In the genomic region with DNA sequence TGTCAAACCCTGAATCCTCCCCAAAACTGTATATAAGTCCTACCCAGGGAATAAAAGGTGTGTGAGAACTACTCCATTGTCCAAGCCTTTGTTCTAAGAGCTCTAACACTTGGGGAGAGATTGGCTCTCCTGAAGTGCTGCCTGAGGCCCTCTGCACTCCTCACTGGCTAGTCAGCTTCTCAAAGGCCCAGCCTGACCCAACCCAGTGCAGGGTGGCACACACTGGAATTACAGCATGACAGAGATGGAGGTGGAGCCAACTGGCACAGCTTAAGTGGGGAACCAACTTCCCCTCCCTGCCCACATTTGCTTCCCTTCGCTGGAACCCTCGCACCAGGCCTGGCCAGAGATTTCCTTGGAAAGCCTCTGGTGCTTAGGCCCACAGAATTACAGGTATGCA, we compare ENCODE assay signal across 21 mouse cellular contexts. TPM values are rescaled to one million over a fixed set of nuclear protein-coding genes. Genes with fewer than 3 reads are reported as not detected.
"Had no signal": no experiment of that assay in that cellular context is flagged by ENCODE, and none has a peak within 500 bp of the region (broad histone marks: within the 10 kb centered on the region; RNA-seq: fewer than 3 reads in every experiment).

No protein-coding gene starts in this region.

- DNase-seq: liver, embryonic 13.5 days; liver, postnatal 0 days; lung, embryonic 14.5 days; lung, postnatal 10 days; lung, postnatal 36 days; right cerebral cortex, postnatal 14 days; thymus, adult 2 months; thymus, postnatal 25 days; thymus, postnatal 4 days had no signal

- H3K9ac ChIP-seq: liver, embryonic 13.5 days; liver, embryonic 15.5 days; liver, postnatal 0 days; lung, embryonic 14.5 days; midbrain, embryonic 12.5 days; midbrain, embryonic 15.5 days; neural tube, embryonic 12.5 days; stomach, embryonic 15.5 days had no signal

- H3K27me3 ChIP-seq: liver, embryonic 13.5 days; liver, embryonic 15.5 days; megakaryocyte, embryonic 14.5 days; midbrain, embryonic 12.5 days; midbrain, embryonic 15.5 days; neural tube, embryonic 12.5 days; stomach, embryonic 15.5 days had no signal

- ATAC-seq: liver, postnatal 0 days; midbrain, embryonic 15.5 days had no signal

- H3K4me3 ChIP-seq: liver, embryonic 13.5 days; liver, embryonic 15.5 days; megakaryocyte, embryonic 14.5 days; midbrain, embryonic 12.5 days; midbrain, embryonic 15.5 days; neural tube, embryonic 12.5 days; stomach, embryonic 15.5 days had no signal

- H3K36me3 ChIP-seq: liver, embryonic 13.5 days; liver, embryonic 15.5 days; midbrain, embryonic 12.5 days; midbrain, embryonic 15.5 days; neural tube, embryonic 12.5 days; stomach, embryonic 15.5 days had no signal

- H3K27ac ChIP-seq: liver, embryonic 13.5 days; liver, embryonic 15.5 days; macrophage; midbrain, embryonic 12.5 days; midbrain, embryonic 15.5 days; neural tube, embryonic 12.5 days; stomach, embryonic 15.5 days; stomach, postnatal 0 days had no signal

- H3K4me1 ChIP-seq: liver, embryonic 13.5 days; liver, embryonic 15.5 days; megakaryocyte, embryonic 14.5 days; midbrain, embryonic 12.5 days; midbrain, embryonic 15.5 days; neural tube, embryonic 12.5 days; stomach, embryonic 15.5 days had no signal

- H3K4me2 ChIP-seq: liver, embryonic 13.5 days; liver, embryonic 15.5 days; lung, embryonic 14.5 days; midbrain, embryonic 12.5 days; midbrain, embryonic 15.5 days; neural tube, embryonic 12.5 days; stomach, embryonic 15.5 days had no signal

- H3K9me3 ChIP-seq: liver, embryonic 13.5 days; liver, embryonic 15.5 days; midbrain, embryonic 12.5 days; midbrain, embryonic 15.5 days; neural tube, embryonic 12.5 days; stomach, embryonic 15.5 days had no signal

RNA-seq across cellular contexts. Expression of gene Slco1a4, which starts 42.2 kb away (rescaled TPM):
- polyA plus RNA-seq: liver, embryonic 13.5 days; liver, embryonic 15.5 days; lung, embryonic 14.5 days; macrophage; midbrain, embryonic 12.5 days; neural tube, embryonic 14.5 days; spleen, adult 2 months; stomach, embryonic 15.5 days; thymus, adult 2 months had no signal

RNA-seq across cellular contexts. Expression of gene Slco1a1, which starts 48.6 kb away (rescaled TPM):
- polyA plus RNA-seq: liver, embryonic 13.5 days; lung, embryonic 14.5 days; macrophage; midbrain, embryonic 12.5 days; midbrain, embryonic 15.5 days; midbrain, postnatal 0 days; neural tube, embryonic 12.5 days; neural tube, embryonic 14.5 days; spleen, adult 2 months; stomach, embryonic 15.5 days; stomach, postnatal 0 days; testis, adult 2 months; thymus, adult 2 months had no signal
